Mouse (Mus musculus) heart, embryonic 13.5 days (tissue): ENCODE results near the gene Mgat4a. TPM values are rescaled to one million over a fixed set of nuclear protein-coding genes. Genes with fewer than 3 reads are reported as not detected.
A peak's percentile ranks its signal among the peaks of the same experiment; 100 is the strongest.

Source experiments
- ATAC-seq: fragments of 200-750 bp; cut with Nextera tagmentation; 2 replicates; pipeline ENCODE4 v1.8.0; 2017; ENCODE audit warnings: moderate TSS enrichment; ENCODE audit not compliant: insufficient number of reproducible peaks, low FRiP score, low TSS enrichment; ENCODE audit errors: extremely low read depth
- H3K27ac ChIP-seq: fragments of 300-500 bp; sonication (generic); replicated peaks from 2 replicates; pipeline ENCODE4 v1.5.1; 2015; ENCODE audit warnings: moderate library complexity, mild to moderate bottlenecking, inconsistent platforms
- H3K27me3 ChIP-seq: fragments of 300-500 bp; sonication (generic); replicated peaks from 2 replicates; pipeline ENCODE4 v1.6.1; 2015; ENCODE audit warnings: mild to moderate bottlenecking, inconsistent platforms
- H3K36me3 ChIP-seq: fragments of 300-500 bp; sonication (generic); 2 replicates; pipeline ENCODE4 v1.6.1; 2015; ENCODE audit warnings: mild to moderate bottlenecking, inconsistent platforms
- H3K4me1 ChIP-seq: fragments of 300-500 bp; sonication (generic); 2 replicates; pipeline ENCODE4 v1.6.1; 2015; ENCODE audit warnings: inconsistent platforms
- H3K4me2 ChIP-seq: fragments of 300-500 bp; sonication (generic); 2 replicates; pipeline ENCODE4 v1.6.1; 2015; ENCODE audit warnings: inconsistent platforms, mild to moderate bottlenecking, moderate library complexity
- H3K4me3 ChIP-seq: fragments of 300-500 bp; sonication (generic); 2 replicates; pipeline ENCODE4 v1.5.1; 2015; ENCODE audit warnings: moderate library complexity, mild to moderate bottlenecking, inconsistent platforms
- H3K9ac ChIP-seq: fragments of 300-500 bp; sonication (generic); 2 replicates; pipeline ENCODE4 v1.6.1; 2015; ENCODE audit warnings: inconsistent platforms, mild to moderate bottlenecking, moderate library complexity
- H3K9me3 ChIP-seq: fragments of 300-500 bp; sonication (generic); 2 replicates; pipeline ENCODE4 v1.6.1; 2016; ENCODE audit warnings: inconsistent platforms
- WGBS: fragments of 180-500 bp; shearing (Covaris S2); methylation state at CpG from one replicate; pipeline ENCODE4 v1.1.7; 2015; ENCODE audit warnings: mixed read lengths; 5-methylcytosine and 5-hydroxymethylcytosine counted together
- polyA plus RNA-seq: library from polyadenylated mRNA; unstranded; fragments of >200 nt; fragmentation: Nextera tagmentation; extraction: Ambion mirVana; gene quantifications from 2 replicates; pipeline ENCODE4 v1.2.1, GENCODE M21; 2015

Gene Mgat4a
- polyA plus RNA-seq, 1 experiment from 2014 or later = 2.1 TPM

DNA sequence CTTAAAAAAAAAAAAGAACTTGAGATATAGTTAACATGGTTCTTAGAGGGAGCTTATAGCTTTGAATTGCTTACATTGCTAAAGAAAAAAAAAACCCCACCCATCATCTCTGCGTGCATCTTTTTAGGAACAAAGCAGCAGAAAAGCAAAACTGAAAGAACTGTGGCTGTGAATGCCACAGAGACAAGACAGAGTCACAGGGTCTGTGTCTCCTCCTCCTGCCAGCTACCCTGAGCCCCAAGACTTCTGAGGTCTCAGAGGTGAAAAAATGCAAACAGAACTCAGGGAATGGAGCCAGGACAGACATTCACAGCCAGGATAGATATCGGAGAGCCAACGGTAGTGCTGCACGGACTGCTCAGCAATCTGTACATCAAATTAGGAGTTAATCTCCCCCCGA, 62.9 kb downstream of the Mgat4a start:
- H3K4me1 ChIP-seq = peaks cover 27% of the 10 kb centered on the region
- no peak for ATAC-seq
- H3K9ac ChIP-seq = 0 out of 2 replicates have a peak overlapping the region, but pooled peaks have one; percentile 10
- H3K4me2 ChIP-seq = peak overlapping the region; percentile 59
- peak overlapping the region; percentile 54 for H3K27ac ChIP-seq
- H3K36me3 ChIP-seq = no peaks in the 10 kb centered on the region
- no peaks in the 10 kb centered on the region for H3K27me3 ChIP-seq
- H3K9me3 ChIP-seq = no peaks in the 10 kb centered on the region
- peak overlapping the region; percentile 22 for H3K4me3 ChIP-seq
- 37% methylated on average over 5 of the region's 5 CpGs for WGBS

DNA sequence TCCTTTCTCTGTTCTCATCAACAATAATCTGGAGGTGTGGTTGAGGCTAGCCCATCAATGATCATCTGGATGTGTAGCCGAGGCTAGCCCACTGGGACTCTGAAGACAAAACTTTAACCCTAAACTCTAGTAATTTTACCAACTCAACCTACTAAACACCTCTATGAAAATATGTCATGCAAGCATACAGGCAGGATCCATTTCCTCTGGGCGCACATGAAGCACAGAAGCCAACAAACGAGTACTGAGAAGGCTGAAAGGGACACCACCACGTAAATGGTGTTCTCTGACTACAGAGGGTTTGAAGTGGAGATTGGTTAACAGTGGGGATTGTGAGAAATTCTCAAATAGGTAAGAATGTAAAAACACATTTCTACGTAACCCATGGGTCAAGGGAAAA, 63.6 kb downstream of the Mgat4a start:
- no peak overlapping the region for H3K4me3 ChIP-seq
- H3K36me3 ChIP-seq = no peaks in the 10 kb centered on the region
- H3K9me3 ChIP-seq = no peaks in the 10 kb centered on the region
- H3K27me3 ChIP-seq = no peaks in the 10 kb centered on the region
- no peak overlapping the region for H3K4me2 ChIP-seq
- no peak overlapping the region for H3K27ac ChIP-seq
- no peak overlapping the region for H3K9ac ChIP-seq
- H3K4me1 ChIP-seq = peaks cover 27% of the 10 kb centered on the region
- ATAC-seq = no peak
- 84% methylated on average over 5 of the region's 5 CpGs for WGBS

DNA sequence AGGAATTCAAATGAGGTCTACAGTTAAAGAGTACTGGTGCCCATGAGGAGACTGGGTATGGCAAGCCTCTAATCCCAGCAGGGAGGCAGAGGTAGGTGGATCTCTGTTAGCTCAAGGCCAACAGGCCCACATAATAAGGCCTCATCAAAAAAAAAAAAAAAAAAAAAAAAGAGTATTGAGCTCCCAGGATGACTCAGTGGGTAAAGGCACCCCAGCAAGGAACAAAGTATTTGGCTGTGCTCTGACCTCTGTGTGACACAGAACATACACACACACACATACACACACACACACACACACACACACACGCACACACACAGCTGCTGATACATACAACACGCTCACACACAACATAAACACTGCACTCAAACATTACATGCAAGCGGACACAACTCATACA, 65.5 kb downstream of the Mgat4a start:
- Histone ChIP-seq H3K36me3 (no peaks in the 10 kb centered on the region), H3K9ac (no peak overlapping the region), H3K27me3 (no peaks in the 10 kb centered on the region), H3K9me3 (no peaks in the 10 kb centered on the region), H3K27ac (no peak overlapping the region), H3K4me1 (peaks cover 27% of the 10 kb centered on the region), H3K4me2 (no peak overlapping the region), H3K4me3 (no peak overlapping the region)
- WGBS = 93% methylated on average over 3 of the region's 3 CpGs
- no peak for ATAC-seq

DNA sequence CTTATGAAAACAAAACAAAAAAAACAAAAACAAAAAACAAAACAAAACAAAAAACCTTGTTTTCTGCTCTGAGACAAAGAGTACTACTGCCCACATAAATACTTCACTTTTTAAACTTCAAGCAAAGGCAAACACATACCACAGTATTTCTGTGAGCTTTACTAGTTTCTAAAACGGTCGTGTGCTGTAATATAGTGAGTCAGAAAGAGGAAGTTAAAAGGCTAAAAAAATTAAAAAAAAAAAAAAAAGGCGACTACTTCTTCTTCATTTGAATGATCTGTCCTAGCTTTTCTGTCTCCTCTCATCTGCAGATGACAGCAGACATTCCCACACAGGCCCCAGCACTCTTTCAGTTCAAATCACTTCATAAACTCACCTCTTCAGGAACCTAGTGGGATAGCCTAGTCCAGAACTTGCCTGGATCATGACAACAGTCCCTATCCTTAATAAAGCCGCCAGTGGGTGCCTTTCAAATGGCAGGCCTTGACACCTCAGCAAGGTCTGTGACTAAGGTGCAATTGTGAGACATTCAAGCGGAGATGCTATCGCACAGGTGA, 66.1 kb downstream of the Mgat4a start:
- ATAC-seq = no peak
- H3K36me3 ChIP-seq = no peaks in the 10 kb centered on the region

DNA sequence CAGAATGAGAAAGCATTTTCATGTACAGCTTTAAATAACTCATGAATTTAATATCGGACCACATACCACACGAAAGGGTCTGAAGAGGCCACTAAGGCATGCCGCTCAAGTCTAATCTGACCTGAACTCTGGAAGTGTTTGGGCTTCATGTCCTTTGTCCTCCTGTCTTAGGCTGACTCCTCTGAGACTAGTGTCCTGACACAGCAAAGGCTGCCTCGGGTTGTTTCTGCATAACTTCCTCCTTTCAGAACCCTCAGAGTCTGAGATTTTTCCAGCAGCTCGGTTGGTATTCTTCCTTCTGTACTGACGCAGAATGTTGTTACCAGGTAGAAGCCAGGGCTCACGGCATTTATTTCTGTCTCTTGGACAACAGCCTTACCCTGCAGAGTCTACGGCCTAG, 66.8 kb downstream of the Mgat4a start:
- Histone ChIP-seq H3K9ac (0 out of 2 replicates have a peak overlapping the region, but pooled peaks have one; percentile 30), H3K36me3 (no peaks in the 10 kb centered on the region), H3K4me2 (no peak overlapping the region), H3K4me1 (peaks cover 25% of the 10 kb centered on the region), H3K27ac (peak overlapping the region; percentile 37), H3K27me3 (no peaks in the 10 kb centered on the region), H3K9me3 (no peaks in the 10 kb centered on the region), H3K4me3 (no peak overlapping the region)
- ATAC-seq = no peak
- WGBS = 48% methylated on average over 8 of the region's 8 CpGs

More for the DNA sequence above, 66.1 kb downstream of the Mgat4a start:
- Histone ChIP-seq H3K4me2 (no peak overlapping the region), H3K4me3 (no peak overlapping the region), H3K27ac (no peak overlapping the region), H3K9ac (no peak overlapping the region), H3K27me3 (no peaks in the 10 kb centered on the region), H3K9me3 (no peaks in the 10 kb centered on the region), H3K4me1 (peaks cover 27% of the 10 kb centered on the region)
- WGBS = 84% methylated on average over 6 of the region's 6 CpGs

DNA sequence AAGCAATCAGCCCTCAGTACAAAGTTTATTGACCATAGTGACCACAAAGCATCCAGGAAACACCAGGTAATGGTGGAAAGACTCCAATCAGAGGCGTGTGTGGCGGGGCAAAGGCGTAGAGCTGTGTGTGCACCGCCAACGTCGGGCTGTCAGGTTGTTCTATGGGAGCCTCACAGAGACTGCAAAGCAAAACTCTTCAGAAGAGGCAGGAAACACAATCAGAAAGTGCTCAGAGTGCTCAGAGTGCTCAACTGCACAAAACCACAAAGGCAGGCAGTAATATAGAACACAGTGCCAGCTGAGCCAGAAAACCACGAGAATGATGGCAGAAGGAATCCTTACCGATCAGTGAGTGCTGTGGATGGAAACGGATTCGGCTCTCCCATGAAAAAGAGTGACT, 67.6 kb downstream of the Mgat4a start:
- H3K36me3 ChIP-seq = 0 out of 2 replicates have a peak, but pooled peaks cover 2% of the 10 kb centered on the region
- WGBS = 80% methylated on average over 10 of the region's 10 CpGs
- H3K27me3 ChIP-seq = no peaks in the 10 kb centered on the region
- no peak for ATAC-seq
- H3K4me1 ChIP-seq = peaks cover 17% of the 10 kb centered on the region
- H3K9ac ChIP-seq = no peak overlapping the region
- H3K27ac ChIP-seq = no peak overlapping the region
- H3K4me3 ChIP-seq = no peak overlapping the region
- no peaks in the 10 kb centered on the region for H3K9me3 ChIP-seq
- no peak overlapping the region for H3K4me2 ChIP-seq

DNA sequence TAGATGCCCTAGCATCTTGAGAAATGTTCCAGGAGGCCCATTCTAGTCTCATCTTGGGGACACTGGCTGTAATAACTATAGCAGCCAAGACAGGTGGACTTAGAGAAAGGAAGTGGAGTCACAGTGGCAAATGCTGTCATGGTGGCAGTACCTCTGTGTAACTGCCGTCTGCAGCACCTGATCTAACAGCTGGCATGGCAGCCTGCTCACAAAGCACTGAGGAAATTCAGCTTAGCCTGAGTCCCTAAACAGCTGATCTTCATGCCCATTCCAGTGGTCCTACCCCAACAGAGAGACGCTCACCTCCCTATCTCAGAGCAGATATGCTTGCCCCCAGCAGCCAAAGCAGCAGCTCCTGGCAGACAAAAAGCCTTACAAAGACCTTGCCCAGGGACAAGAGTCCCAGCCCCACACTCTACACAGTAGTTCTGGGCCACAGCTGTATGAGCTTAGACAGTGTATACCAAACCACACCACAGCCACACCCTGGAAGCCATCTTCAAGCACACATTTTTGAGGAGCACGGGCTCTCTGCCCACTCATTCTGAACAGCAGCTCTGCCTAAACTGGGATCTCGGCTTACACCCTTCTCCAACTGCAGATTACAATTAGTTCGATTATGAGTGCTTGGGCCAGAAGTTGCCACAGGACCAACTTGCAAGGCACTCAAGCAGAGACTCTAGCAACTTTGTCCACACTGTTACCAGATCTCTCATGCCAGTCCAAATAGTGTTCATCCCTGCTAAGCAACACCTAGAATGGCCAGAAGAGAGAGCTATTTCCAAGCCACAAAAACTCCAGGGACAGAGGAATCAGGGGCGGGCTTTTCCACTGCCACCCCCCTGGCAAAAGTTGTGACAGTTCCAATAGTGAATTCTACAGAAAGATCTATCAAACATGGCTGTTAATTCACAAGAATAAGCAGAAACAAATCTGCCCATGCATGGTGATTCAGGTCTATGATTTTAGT, 69.4 kb downstream of the Mgat4a start:
- Histone ChIP-seq H3K4me2 (no peak overlapping the region), H3K4me3 (no peak overlapping the region), H3K9ac (no peak overlapping the region), H3K27me3 (no peaks in the 10 kb centered on the region), H3K36me3 (0 out of 2 replicates have a peak, but pooled peaks cover 4% of the 10 kb centered on the region), H3K4me1 (peaks cover 7% of the 10 kb centered on the region; the same call in 1 of the 2 replicates), H3K9me3 (no peaks in the 10 kb centered on the region), H3K27ac (no peak overlapping the region)
- WGBS = 67% methylated on average over 6 of the region's 6 CpGs
- no peak for ATAC-seq

DNA sequence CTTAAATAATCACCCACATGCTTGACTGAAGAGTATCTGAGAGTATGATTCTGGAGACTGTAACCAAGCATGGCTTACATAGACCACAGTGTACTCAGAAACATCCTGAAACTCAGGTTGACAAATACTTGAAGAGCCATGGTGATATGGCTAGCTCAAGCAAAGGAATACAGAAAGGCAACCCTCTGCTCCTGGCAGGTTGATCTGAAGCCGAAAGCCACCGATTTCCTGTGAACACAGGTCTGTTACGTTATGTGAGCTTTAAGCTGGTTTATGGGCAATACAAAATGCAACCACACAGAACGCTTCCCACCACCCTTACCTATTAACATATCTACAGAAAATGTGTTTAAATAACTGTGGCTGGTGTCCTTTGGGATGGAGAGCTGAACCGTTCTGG, 71.8 kb downstream of the Mgat4a start:
- H3K9me3 ChIP-seq = no peaks in the 10 kb centered on the region
- H3K4me3 ChIP-seq = no peak overlapping the region
- H3K27me3 ChIP-seq = no peaks in the 10 kb centered on the region
- no peak overlapping the region for H3K27ac ChIP-seq
- no peak for ATAC-seq
- 77% methylated on average over 5 of the region's 5 CpGs for WGBS
- 0 out of 2 replicates have a peak, but pooled peaks cover 4% of the 10 kb centered on the region for H3K36me3 ChIP-seq
- no peak overlapping the region for H3K4me2 ChIP-seq
- H3K4me1 ChIP-seq = peaks cover 8% of the 10 kb centered on the region
- H3K9ac ChIP-seq = no peak overlapping the region

DNA sequence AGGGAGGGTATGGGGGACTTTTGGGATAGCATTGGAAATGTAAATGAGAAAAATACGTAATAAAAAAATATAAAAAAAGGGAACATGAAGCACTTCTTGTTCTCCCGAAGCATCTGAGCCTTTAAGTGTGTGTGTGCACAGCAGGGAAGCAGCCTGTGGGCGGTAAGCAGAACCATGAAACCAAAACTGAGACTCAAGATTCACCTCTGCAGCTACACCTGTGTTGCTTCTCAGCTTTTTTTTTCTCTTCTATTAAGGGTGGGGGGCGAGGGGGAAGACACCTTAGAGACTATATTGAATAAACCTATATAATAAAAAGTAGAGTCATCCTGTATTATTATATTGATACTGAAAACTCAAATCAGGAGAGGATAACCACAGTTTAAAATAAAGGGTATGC, 73.0 kb downstream of the Mgat4a start:
- no peak overlapping the region for H3K27ac ChIP-seq
- H3K9me3 ChIP-seq = no peaks in the 10 kb centered on the region
- no peaks in the 10 kb centered on the region for H3K27me3 ChIP-seq
- no peak overlapping the region for H3K9ac ChIP-seq
- 0 out of 2 replicates have a peak, but pooled peaks cover 4% of the 10 kb centered on the region for H3K36me3 ChIP-seq
- no peak for ATAC-seq
- H3K4me3 ChIP-seq = no peak overlapping the region
- H3K4me1 ChIP-seq = peaks cover 4% of the 10 kb centered on the region; the same call in 1 of the 2 replicates
- H3K4me2 ChIP-seq = no peak overlapping the region
- 75% methylated on average over 4 of the region's 4 CpGs for WGBS

DNA sequence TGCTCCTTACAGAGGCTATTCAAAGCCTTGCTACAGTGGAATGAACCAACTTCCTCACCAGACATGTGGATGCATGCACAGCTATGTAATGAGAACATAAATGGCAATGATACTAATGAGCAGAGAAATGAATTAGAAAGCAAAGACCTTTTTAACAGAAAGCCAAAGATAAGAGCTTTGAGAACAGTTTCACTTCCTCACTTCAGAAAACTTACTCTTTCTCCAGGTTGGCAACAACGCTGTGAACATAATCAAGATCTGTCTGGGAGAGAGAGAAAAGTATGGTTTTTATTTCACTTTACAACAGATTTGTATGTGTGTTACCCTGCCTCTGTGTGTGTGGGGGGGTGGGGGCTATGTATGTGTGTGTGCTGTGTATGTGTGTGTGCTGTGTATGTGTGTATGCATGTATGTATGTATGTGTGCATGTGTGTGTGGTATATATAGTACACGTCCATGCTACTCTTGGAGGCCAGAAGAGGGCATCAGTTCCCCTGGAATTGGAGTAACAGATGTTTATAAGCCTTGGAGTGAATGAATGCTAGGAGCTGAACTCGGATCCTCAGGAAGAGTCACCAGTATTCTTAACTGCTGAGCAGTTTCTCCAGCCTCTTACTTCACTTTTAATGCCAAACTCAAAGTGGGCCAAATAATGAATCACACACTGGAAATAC, 74.4 kb downstream of the Mgat4a start:
- 81% methylated on average over 3 of the region's 3 CpGs for WGBS
- Histone ChIP-seq H3K36me3 (0 out of 2 replicates have a peak, but pooled peaks cover 4% of the 10 kb centered on the region), H3K27me3 (no peaks in the 10 kb centered on the region), H3K9ac (no peak overlapping the region), H3K27ac (no peak overlapping the region), H3K4me3 (no peak overlapping the region), H3K4me2 (no peak overlapping the region), H3K4me1 (peaks cover 4% of the 10 kb centered on the region; the same call in 1 of the 2 replicates), H3K9me3 (no peaks in the 10 kb centered on the region)
- no peak for ATAC-seq

DNA sequence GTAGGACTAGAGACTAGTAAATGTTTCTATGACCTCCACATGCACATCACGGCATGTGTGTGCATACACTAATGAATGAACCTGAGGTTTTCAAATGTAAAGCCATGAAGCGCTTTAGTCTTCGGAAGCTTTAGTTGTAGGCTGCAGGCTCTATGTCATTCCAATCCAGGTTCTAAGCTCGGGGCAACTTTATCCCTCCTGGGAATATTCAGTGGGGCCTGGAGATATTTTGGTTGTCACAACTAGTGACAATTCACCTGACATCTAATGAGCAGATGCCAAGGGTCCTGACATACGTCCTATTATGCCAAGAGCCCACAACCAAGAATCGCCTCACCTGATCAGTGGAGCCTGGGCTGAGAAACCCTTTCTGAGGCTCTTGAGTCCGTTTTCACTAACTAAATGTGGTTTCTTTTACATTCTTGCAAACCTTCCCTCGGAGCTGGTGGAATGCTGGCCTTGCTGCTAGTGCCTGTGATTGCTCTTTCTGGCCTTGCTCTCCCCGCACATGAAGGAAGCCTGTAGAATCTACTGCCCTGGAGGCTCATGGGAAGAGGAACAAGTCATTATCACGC, 75.9 kb downstream of the Mgat4a start:
- H3K9me3 ChIP-seq = no peaks in the 10 kb centered on the region
- H3K27me3 ChIP-seq = no peaks in the 10 kb centered on the region
- H3K36me3 ChIP-seq = 0 out of 2 replicates have a peak, but pooled peaks cover 4% of the 10 kb centered on the region
- no peak overlapping the region for H3K4me3 ChIP-seq
- no peak for ATAC-seq
- H3K9ac ChIP-seq = no peak overlapping the region
- WGBS = 69% methylated on average over 10 of the region's 10 CpGs
- H3K4me2 ChIP-seq = no peak overlapping the region
- H3K27ac ChIP-seq = no peak overlapping the region
- peaks cover 4% of the 10 kb centered on the region; the same call in 1 of the 2 replicates for H3K4me1 ChIP-seq
